Mouse (Mus musculus): Measurements from ENCODE around the gene Unk.

Gene Unk

DNA sequence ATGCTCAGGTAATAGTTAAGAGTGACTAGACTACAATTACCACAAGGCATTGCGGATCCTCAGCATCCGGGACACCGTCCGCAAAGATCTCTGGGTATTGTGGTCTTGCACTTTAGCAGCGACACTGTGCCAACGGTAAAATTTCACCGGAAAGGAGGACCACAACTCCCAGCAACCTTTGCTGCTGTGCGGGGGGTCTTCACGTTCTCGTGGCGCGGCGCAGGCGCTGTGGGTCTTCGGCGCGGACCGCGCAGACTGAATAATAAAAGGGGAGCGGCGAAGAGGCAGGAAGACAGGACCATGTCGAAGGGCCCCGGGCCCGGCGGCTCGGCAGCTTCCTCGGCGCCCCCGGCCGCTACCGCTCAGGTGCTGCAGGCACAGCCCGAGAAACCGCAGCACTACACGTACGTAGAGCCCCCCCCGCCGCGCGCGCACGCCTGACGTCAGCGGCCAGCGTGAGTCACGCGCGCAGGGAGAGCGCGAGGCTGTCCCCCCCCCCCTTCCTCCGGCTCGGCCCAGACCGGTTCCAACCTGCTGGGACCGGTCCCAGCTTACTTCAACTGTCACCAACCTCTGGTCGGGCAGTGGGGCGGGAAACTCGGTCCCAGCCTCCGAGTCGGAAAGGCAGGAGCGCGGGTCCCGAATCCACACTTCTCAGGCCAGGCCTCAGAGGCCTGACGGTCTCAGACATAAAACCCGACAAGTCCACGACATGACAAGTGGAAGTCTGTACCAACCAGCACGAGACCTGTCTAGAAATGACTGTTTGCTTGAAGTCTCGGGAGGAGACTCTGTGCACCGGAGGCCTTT lies at the start of gene Unk:
Gene Unk, plus strand, starts transcription at position 235 of the 810 bp plus-strand sequence.
- 0 out of 2 replicates have a peak, but pooled peaks have one; percentile 9 for TF ChIP-seq GATA4 (IDR thresholded peaks at IDR 0.05; ENCODE audit: insufficient replicate concordance, low read length)

DNA sequence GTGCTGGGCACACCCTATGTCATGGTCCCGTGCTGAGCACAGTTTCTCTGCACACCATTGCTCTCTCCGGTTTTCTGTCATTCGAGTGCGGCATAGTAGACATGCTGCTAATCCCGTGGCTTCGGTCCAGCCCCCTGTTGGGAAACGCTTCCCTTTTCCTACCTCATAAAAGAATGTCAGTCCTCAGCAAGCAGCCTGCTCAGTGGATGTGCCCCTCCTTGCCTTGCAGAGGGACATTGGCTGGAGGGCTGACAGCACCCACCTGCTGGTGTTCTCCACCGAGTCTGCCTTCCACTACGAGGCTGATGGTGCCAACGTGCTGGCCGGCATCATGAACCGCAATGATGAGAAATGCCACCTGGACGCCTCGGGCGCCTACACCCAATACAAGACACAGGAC lies 47.6 kb upstream of the Unk start:
- TF ChIP-seq GATA4 (IDR thresholded peaks at IDR 0.05; ENCODE audit: insufficient replicate concordance, low read length), result no peak

DNA sequence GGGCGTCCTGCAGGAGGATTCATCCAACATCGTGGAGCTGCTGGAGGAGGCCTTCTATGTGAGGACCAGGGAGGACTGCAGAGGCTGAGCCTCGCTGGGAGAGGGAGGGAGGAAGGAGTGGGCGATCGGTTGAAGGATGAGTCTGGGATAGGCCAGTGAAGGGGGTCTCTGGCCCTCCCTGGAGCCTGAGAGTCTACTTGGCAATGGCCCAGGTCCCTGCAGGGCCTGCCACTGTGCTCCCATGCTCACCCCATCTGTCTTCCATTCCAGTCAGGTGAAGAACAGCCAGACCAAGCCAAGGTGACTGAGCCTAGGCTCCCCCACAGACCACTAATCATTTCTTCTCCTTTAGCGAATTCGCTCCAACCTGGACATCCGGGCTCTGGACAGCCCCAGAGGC lies 46.8 kb upstream of the Unk start:
- TF ChIP-seq GATA4 (IDR thresholded peaks at IDR 0.05; ENCODE audit: insufficient replicate concordance, low read length), result no peak

DNA sequence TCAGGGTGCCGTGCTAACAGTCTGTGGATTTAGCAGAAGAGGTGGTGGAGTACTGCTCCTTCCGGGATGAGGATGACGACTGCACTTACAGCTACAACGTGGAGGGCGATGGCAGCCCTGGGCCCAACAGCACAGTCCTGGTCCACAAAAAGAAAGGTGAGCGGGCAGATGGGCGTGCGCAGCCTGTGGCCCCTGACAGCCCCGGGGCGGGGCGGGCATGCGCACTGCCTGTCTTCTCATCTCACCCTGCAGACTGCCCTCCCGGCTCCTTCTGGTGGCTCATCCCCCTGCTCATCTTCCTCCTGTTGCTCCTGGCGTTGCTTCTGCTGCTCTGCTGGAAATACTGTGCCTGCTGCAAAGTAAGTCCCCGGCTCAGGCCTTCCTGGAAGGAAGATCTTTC lies 40.4 kb upstream of the Unk start:
- no peak for TF ChIP-seq GATA4 (IDR thresholded peaks at IDR 0.05; ENCODE audit: insufficient replicate concordance, low read length)

- no peak for TF ChIP-seq GATA4 (IDR thresholded peaks at IDR 0.05; ENCODE audit: insufficient replicate concordance, low read length)
These were observed 38.0 kb upstream of the Unk start for GRCm38 (mm10) chr11:115992098-115992497.

DNA sequence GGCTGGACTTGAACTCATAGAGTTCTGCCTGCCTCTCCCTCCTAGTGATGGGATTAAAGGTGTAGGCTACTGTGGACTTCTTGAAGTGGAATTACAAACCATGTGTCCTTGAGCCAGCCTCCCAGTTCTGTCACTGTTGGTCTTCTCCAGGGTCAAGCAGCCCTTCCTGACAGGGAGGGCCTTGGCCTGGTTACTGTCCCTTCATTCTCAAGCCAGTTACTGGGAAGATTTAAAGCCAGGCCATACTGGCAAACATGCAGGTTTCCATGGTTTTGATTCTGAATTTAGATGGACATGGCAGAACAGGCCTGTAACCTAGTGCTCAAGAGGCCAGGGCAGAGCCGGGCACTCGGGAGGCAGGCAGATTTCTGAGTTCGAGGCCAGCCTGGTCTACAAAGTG lies 34.9 kb upstream of the Unk start:
- TF ChIP-seq GATA4 (IDR thresholded peaks at IDR 0.05; ENCODE audit: insufficient replicate concordance, low read length), result no peak

DNA sequence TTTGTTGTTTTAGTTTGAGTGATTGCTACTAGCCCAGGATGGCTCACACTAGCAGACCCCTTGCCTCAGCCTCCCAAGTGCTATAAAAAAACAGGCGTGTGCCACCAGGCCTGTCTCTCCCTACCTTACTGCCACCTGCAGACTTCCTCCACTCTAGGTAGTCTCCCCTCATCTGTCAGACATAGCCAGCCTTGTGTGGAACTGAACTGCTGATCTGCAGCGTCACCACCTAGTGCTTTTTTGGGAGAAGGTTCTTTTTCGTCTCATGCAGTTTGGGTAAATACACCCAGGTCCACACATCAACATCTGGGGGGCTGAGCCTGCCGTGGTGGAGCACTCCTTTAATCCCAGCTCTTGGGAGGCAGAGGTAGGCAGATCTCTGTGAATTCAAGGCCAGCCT lies 33.1 kb upstream of the Unk start:
- TF ChIP-seq GATA4 (IDR thresholded peaks at IDR 0.05; ENCODE audit: insufficient replicate concordance, low read length), result no peak

DNA sequence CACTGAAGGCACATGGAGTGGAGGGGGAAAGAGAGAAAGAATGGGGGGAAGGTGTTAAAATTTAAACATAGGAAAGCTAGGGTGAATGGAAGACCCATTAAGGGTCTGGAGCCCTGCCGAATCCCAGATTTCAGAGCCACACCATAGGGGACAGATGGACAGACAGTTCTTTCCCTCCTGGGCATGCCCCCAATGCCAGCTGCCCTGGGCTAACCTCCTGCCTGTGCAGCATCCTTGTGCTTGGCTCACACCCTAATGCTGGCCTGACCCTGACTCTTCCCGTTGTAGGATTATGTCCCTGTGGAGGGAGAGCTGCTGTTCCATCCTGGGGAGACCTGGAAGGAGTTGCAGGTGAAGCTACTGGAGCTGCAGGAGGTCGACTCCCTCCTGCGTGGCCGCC lies 32.5 kb upstream of the Unk start:
- no peak for TF ChIP-seq GATA4 (IDR thresholded peaks at IDR 0.05; ENCODE audit: insufficient replicate concordance, low read length)

DNA sequence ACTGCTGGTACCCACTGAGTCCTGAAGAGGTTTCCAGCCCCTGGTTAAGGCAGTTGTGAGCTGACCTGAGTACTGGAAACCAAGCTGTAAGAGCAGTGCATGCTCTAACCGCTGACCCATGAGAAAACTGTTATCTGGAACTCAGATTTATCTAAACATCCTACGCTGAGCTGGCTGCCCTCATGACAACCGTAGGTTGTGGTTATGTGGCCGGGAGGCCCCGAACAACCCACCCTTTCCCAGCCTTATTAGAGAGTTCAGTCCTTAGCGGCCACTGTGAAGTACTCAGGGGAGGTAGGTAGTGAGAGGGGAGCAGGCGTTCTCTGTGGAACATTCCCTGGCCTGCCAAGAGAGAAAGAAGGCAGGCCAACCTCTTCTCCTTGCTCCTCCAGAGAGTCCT lies 31.1 kb upstream of the Unk start:
- no peak for TF ChIP-seq GATA4 (IDR thresholded peaks at IDR 0.05; ENCODE audit: insufficient replicate concordance, low read length)

- no peak for TF ChIP-seq GATA4 (IDR thresholded peaks at IDR 0.05; ENCODE audit: insufficient replicate concordance, low read length)
These were observed 30.5 kb upstream of the Unk start for GRCm38 (mm10) chr11:115999538-116000143.

DNA sequence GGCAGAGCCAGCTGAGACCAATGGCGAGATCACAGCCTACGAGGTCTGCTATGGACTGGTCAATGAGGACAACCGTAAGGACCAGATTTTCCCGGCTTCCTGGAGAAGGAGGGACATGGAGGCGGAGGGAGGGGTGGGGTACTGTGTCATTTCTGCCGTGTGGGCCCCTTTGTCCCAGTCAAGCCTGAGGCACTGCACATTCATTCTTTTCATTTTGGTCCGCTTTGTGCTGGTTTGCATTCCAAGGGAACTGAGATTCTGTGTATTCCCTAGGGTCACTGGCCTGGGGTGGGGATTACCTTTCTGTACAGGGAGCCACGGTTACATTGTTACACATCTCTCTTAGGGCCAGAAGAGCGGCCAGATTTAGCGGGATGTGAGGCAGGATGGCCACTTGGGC lies 29.5 kb upstream of the Unk start:
- TF ChIP-seq GATA4 (IDR thresholded peaks at IDR 0.05; ENCODE audit: insufficient replicate concordance, low read length), result no peak

DNA sequence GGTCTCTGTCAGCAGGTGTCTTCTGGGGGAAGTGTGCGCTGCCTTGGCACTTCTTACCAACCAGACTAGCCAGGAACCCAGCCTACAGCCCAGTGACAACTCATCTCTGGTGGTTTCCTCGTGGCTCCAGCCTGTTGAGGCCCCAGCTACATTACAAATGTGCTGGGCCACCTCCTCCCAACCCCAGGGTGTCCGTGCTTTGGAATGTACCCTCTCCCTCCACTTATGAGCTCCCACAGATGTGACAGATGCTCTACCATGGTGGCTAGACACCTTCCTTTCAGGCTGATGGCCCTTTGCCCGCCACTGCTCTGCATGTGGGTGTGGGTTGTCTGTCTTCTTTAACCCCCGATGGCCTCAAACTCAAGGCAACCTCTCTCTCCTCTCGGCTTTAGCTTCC lies 28.4 kb upstream of the Unk start:
- no peak for TF ChIP-seq GATA4 (IDR thresholded peaks at IDR 0.05; ENCODE audit: insufficient replicate concordance, low read length)

GRCm38 (mm10) chr11:116002894-116003293 lies 27.2 kb upstream of the Unk start:
- TF ChIP-seq GATA4 (IDR thresholded peaks at IDR 0.05; ENCODE audit: insufficient replicate concordance, low read length), result no peak

DNA sequence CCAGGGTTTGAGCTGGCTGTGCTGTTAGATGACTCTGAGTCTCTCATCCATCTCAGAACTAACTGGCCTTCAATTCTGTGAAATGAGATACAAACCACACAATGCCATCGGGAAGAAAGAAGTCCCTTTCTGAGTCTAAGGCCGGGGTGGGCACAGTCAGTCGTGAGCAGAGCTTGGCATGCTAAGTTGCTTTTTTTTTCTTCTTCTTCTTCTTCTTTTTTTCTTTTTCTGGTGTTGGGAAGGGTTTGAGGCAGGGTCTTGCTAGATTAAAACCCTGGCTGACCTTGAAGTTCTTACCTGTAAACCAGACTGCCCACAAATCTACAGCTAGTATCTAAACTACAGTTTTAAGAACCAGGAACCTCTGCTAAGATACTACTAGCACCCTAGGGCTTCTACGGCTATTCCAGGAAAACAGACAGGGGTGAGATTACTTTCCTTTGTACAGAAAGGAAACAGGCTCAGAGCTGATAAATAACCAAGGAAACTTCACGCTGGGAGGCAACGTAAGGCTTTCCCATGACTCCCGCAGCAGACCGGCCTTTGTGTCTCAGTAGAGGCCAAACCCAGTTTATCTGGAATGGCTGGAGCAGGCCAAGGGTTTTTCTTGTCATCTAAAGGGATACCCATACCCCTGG lies 25.8 kb upstream of the Unk start:
- 0 out of 2 replicates have a peak, but pooled peaks have one; percentile 8 for TF ChIP-seq GATA4 (IDR thresholded peaks at IDR 0.05; ENCODE audit: insufficient replicate concordance, low read length)

DNA sequence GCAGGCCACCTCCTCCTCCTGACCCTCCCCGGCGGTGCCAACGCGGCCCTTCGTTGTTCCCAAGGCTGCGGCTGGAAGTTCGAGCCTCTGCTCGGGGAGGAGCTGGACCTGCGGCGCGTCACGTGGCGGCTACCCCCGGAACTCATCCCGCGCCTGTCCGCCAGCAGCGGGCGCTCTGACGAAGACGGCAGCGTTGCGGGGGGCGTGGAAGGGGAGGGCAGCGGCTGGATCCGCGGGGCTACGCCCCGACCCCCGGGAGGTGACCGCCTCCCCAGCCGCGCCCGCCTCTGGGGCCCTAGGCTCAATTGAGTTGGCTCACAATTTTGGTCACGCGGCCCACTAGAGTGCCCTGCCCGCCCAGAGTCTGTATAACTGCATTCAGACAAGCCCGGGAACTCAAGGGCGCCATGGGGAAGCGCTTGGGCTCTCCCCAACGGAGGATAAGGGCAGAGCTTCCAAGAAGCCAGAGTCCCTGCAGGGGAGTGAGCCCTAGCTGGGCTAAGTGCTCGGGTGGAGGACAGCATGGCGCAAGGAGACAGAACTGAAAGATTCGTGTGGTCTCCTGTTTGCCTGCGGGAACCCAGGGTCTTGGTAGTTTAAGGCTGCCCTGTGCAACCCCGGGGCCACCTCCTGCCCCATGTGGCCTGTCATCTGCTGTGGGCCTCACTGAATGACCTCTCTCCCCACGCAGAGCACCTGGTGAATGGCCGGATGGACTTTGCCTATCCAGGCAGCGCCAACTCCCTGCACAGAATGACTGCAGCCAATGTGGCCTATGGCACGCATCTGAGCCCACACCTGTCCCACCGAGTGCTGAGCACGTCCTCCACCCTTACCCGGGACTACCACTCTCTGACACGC lies 25.1 kb upstream of the Unk start:
- TF ChIP-seq GATA4 (IDR thresholded peaks at IDR 0.05; ENCODE audit: insufficient replicate concordance, low read length), result no peak; the same call in 1 of the 2 replicates

All from liver, adult (tissue).